15 mouse cellular contexts compared by ENCODE assay signal in the genomic region with DNA sequence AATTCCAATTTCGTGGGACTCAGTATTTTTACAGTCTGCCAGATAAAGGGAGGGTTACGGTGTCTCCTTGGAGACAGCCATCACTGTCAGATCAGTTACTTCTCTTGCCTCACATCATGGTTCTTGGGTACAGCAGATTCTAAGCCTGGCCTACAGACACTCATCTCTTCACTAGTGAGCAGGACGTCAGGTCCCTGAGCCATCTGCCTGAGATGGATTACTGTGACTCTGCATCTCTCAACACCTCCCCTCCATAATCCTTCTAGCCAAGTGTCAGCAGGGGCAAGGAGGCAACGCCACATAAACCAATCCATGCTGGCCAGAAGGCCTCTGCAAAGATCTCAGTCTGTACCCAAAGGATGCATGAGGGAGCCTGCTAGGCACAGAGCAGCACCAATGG. TPM values are rescaled to one million over a fixed set of nuclear protein-coding genes. Genes with fewer than 3 reads are reported as not detected.
A peak's percentile ranks its signal among the peaks of the same experiment; 100 is the strongest.
DNase-seq lines count a peak whose midpoint lies in the region; ATAC-seq and TF ChIP-seq lines count a peak whose summit lies in the region.
"Had no signal": no experiment of that assay in that cellular context is flagged by ENCODE, and none has a peak within 500 bp of the region (broad histone marks: within the 10 kb centered on the region; RNA-seq: fewer than 3 reads in every experiment).

No protein-coding gene starts in this region.

- H3K27ac ChIP-seq in forebrain, embryonic 10.5 days, result peak overlapping the region; percentile 41
- H3K27ac ChIP-seq in forebrain, embryonic 11.5 days (ENCODE audit: low read depth, low read length), result no peak overlapping the region
- H3K27ac ChIP-seq in layer of hippocampus, adult 2 months, result peak overlapping the region; percentile 68
- no peak overlapping the region for H3K27ac ChIP-seq in kidney, embryonic 15.5 days

- H3K27me3 ChIP-seq in forebrain, embryonic 10.5 days (ENCODE audit: poor library complexity, severe bottlenecking), result peaks cover 67% of the 10 kb centered on the region
- no peaks in the 10 kb centered on the region for H3K27me3 ChIP-seq in forebrain, embryonic 11.5 days (ENCODE audit: control insufficient read depth, insufficient read depth, low read length)
- no peaks in the 10 kb centered on the region for H3K27me3 ChIP-seq in kidney, embryonic 15.5 days

- peaks cover 13% of the 10 kb centered on the region for H3K36me3 ChIP-seq in forebrain, embryonic 10.5 days (replicated peaks)
- H3K36me3 ChIP-seq in forebrain, embryonic 11.5 days (ENCODE audit: control insufficient read depth, insufficient read depth, low read length), result no peaks in the 10 kb centered on the region
- H3K36me3 ChIP-seq in kidney, embryonic 15.5 days, result peaks cover 7% of the 10 kb centered on the region; the same call in 1 of the 2 replicates

- ATAC-seq in forebrain, embryonic 11.5 days (replicated peaks; ENCODE audit: low FRiP score), result no peak
- ATAC-seq in kidney, embryonic 15.5 days (replicated peaks; ENCODE audit: low FRiP score), result no peak
- ATAC-seq: intestine, postnatal 0 days; liver, postnatal 0 days had no signal

- peaks cover 70% of the 10 kb centered on the region for H3K4me1 ChIP-seq in forebrain, embryonic 10.5 days
- peaks cover 14% of the 10 kb centered on the region for H3K4me1 ChIP-seq in forebrain, embryonic 11.5 days (replicated peaks; ENCODE audit: control insufficient read depth, insufficient read depth, low read length)
- H3K4me1 ChIP-seq in kidney, embryonic 15.5 days, result peaks cover 50% of the 10 kb centered on the region

- TF ChIP-seq CTCF in layer of hippocampus, adult 2 months (conservative IDR thresholded peaks at IDR 0.05), result no peak

- H3K4me2 ChIP-seq in forebrain, embryonic 11.5 days (ENCODE audit: low read depth, low read length, severe bottlenecking), result no peak overlapping the region
- H3K4me2 ChIP-seq in kidney, embryonic 15.5 days, result no peak overlapping the region

- no peak for DNase-seq in forebrain, embryonic 10.5 days (ENCODE audit: extremely low spot score, low spot score)
- no peak for DNase-seq in forebrain, embryonic 11.5 days (ENCODE audit: low spot score)
- peak in 1 of 2 experiments; percentile 31 for DNase-seq in layer of hippocampus, adult 2 months (ENCODE audit: low spot score in 2 of 2)
- no peak for DNase-seq in layer of hippocampus, postnatal 25 days (ENCODE audit: extremely low spot score in 1 of 2, low spot score in 1 of 2)
- DNase-seq in retina, postnatal 1 day, result peak; percentile 69
- no peak for DNase-seq in retina, embryonic 14.5 days (ENCODE audit: low spot score)
- DNase-seq in kidney, postnatal 4 days, result no peak
- DNase-seq: adrenal gland, adult 2 months; kidney, postnatal 14 days; liver, postnatal 0 days; spleen, adult 18-20 months; thymus, postnatal 25 days had no signal

- 73% methylated on average over 4 of the region's 4 CpGs for WGBS in forebrain, embryonic 10.5 days
- 70% methylated on average over 4 of the region's 4 CpGs for WGBS in forebrain, embryonic 11.5 days
- WGBS in kidney, embryonic 15.5 days, result 65% methylated on average over 4 of the region's 4 CpGs

- H3K9me3 ChIP-seq in forebrain, embryonic 10.5 days, result no peaks in the 10 kb centered on the region
- H3K9me3 ChIP-seq in forebrain, embryonic 11.5 days (ENCODE audit: control insufficient read depth, low read length), result no peaks in the 10 kb centered on the region
- no peaks in the 10 kb centered on the region for H3K9me3 ChIP-seq in kidney, embryonic 15.5 days (replicated peaks)

- H3K4me3 ChIP-seq in forebrain, embryonic 10.5 days, result no peak overlapping the region
- H3K4me3 ChIP-seq in forebrain, embryonic 11.5 days (ENCODE audit: low read depth, low read length), result no peak overlapping the region
- H3K4me3 ChIP-seq in layer of hippocampus, adult 2 months, result no peak overlapping the region
- no peak overlapping the region for H3K4me3 ChIP-seq in kidney, embryonic 15.5 days (replicated peaks)
- H3K4me3 ChIP-seq: heart, adult 2 months had no signal

- H3K9ac ChIP-seq in forebrain, embryonic 11.5 days (ENCODE audit: low read length), result no peak overlapping the region
- no peak overlapping the region for H3K9ac ChIP-seq in kidney, embryonic 15.5 days
- H3K9ac ChIP-seq: liver, postnatal 0 days had no signal

RNA-seq across cellular contexts. Expression of a gene that starts 24.0 kb away (rescaled TPM):
- polyA plus RNA-seq in forebrain, embryonic 10.5 days (2016; fragmentation: Nextera tagmentation; extraction: Ambion mirVana), result 11.2 and 11.5 TPM in 2 replicates
- polyA plus RNA-seq in forebrain, embryonic 11.5 days (2014; fragmentation: Nextera tagmentation; extraction: Ambion mirVana), result 10.8 and 11.8 TPM in 2 replicates
- total RNA-seq in layer of hippocampus, adult 2 months (2021), result 1 to 10 TPM; 2.1 to 3.1 TPM
- total RNA-seq in layer of hippocampus, postnatal 25 days (2021), result 1 to 10 TPM; 2.3 to 2.8 TPM
- 18.5 and 18.9 TPM in 2 replicates for polyA plus RNA-seq in kidney, embryonic 15.5 days (2015; fragmentation: Nextera tagmentation; extraction: Ambion mirVana)

Comparison
In these comparisons a context has a peak if more than half of its experiments do, and no peak if none do; other contexts are left out.
1. H3K27ac ChIP-seq: peak in forebrain, embryonic 10.5 days (single experiment) and layer of hippocampus, adult 2 months (single experiment); none in forebrain, embryonic 11.5 days (single experiment) and kidney, embryonic 15.5 days (single experiment).